Mouse (Mus musculus) CD4-positive naive resting alpha-beta T cell, adult 57 days (primary cell): ENCODE data around the gene Gm13696. TPM values are rescaled to one million over a fixed set of nuclear protein-coding genes. Genes with fewer than 3 reads are reported as not detected.

Experiments
- total RNA-seq: library from RNA; stranded (reverse); gene quantifications from one replicate; pipeline ENCODE4 v1.2.4, GENCODE M21; 2023

Gm13696 gene
- 3.6 TPM for total RNA-seq

DNA sequence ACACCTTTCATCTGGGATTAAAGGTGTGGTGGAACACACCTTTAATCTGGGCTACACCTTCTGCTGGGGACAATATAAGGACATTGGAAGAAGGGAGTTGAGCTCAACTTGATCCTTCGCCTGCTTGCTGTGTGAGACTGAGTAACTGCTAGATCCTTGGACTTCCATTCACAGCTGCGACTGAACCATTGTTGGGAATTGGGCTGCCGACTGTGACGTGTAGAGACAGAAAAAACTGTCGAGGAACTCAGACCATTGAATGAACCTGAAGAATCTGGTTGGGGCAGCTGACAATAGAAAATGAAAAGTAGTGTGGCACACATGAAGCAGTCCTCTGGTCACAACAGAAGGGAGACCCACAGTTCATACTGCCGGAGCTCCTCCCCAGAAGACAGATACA is at the start of gene Gm13696:
Gene Gm13696, plus strand, starts transcription at position 301 of the 400 bp plus-strand sequence.

DNA sequence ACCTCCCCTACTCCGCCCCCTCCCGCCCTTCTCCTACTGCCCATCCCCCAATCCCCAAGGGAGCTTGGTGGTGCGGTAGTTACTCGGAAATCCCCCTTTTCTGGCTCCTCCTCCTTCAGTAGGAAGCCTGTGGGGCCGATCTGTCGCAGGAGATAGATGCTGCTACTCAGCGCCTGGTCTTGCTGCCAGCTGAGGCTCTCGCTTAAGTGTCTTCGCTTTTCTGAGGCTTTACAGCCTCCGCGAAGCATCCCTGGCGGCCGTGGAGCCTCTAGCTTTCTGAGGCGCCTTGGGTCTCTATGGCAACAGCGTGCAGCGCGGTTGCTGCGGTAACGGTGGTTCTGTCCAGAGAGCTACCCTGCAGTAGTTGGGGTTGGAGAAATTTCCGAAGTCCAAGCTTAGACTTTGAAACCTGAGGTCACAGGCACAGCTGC is 32.0 kb upstream of the Gm13696 start, which contains the start of gene Zswim2:
Gene Zswim2, minus strand, starts transcription at position 298 of the 431 bp plus-strand sequence.

DNA sequence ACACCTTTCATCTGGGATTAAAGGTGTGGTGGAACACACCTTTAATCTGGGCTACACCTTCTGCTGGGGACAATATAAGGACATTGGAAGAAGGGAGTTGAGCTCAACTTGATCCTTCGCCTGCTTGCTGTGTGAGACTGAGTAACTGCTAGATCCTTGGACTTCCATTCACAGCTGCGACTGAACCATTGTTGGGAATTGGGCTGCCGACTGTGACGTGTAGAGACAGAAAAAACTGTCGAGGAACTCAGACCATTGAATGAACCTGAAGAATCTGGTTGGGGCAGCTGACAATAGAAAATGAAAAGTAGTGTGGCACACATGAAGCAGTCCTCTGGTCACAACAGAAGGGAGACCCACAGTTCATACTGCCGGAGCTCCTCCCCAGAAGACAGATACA is 17.5 kb upstream of the Gm13696 start, which contains the start of gene Gm13698:
Gene Gm13698, plus strand, starts transcription at position 301 of the 400 bp plus-strand sequence.

DNA sequence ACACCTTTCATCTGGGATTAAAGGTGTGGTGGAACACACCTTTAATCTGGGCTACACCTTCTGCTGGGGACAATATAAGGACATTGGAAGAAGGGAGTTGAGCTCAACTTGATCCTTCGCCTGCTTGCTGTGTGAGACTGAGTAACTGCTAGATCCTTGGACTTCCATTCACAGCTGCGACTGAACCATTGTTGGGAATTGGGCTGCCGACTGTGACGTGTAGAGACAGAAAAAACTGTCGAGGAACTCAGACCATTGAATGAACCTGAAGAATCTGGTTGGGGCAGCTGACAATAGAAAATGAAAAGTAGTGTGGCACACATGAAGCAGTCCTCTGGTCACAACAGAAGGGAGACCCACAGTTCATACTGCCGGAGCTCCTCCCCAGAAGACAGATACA is 11.7 kb upstream of the Gm13696 start, which contains the start of gene Gm13693:
Gene Gm13693, plus strand, starts transcription at position 301 of the 400 bp plus-strand sequence.

DNA sequence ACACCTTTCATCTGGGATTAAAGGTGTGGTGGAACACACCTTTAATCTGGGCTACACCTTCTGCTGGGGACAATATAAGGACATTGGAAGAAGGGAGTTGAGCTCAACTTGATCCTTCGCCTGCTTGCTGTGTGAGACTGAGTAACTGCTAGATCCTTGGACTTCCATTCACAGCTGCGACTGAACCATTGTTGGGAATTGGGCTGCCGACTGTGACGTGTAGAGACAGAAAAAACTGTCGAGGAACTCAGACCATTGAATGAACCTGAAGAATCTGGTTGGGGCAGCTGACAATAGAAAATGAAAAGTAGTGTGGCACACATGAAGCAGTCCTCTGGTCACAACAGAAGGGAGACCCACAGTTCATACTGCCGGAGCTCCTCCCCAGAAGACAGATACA is 5.9 kb upstream of the Gm13696 start, which contains the start of gene Gm13695:
Gene Gm13695, plus strand, starts transcription at position 301 of the 400 bp plus-strand sequence.

DNA sequence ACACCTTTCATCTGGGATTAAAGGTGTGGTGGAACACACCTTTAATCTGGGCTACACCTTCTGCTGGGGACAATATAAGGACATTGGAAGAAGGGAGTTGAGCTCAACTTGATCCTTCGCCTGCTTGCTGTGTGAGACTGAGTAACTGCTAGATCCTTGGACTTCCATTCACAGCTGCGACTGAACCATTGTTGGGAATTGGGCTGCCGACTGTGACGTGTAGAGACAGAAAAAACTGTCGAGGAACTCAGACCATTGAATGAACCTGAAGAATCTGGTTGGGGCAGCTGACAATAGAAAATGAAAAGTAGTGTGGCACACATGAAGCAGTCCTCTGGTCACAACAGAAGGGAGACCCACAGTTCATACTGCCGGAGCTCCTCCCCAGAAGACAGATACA is 5.7 kb downstream of the Gm13696 start, which contains the start of gene Gm13694:
Gene Gm13694, plus strand, starts transcription at position 301 of the 400 bp plus-strand sequence.

DNA sequence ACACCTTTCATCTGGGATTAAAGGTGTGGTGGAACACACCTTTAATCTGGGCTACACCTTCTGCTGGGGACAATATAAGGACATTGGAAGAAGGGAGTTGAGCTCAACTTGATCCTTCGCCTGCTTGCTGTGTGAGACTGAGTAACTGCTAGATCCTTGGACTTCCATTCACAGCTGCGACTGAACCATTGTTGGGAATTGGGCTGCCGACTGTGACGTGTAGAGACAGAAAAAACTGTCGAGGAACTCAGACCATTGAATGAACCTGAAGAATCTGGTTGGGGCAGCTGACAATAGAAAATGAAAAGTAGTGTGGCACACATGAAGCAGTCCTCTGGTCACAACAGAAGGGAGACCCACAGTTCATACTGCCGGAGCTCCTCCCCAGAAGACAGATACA is 11.5 kb downstream of the Gm13696 start, which contains the start of gene Gm13697:
Gene Gm13697, plus strand, starts transcription at position 301 of the 400 bp plus-strand sequence.

DNA sequence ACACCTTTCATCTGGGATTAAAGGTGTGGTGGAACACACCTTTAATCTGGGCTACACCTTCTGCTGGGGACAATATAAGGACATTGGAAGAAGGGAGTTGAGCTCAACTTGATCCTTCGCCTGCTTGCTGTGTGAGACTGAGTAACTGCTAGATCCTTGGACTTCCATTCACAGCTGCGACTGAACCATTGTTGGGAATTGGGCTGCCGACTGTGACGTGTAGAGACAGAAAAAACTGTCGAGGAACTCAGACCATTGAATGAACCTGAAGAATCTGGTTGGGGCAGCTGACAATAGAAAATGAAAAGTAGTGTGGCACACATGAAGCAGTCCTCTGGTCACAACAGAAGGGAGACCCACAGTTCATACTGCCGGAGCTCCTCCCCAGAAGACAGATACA is 17.3 kb downstream of the Gm13696 start, which contains the start of gene Gm13691:
Gene Gm13691, plus strand, starts transcription at position 301 of the 400 bp plus-strand sequence.

Other genes with a start within 250 kb of the Gm13696 start
- gene Itgav, start 248.7 kb upstream of the Gm13696 start, total RNA-seq = 35.8 TPM
- 1.6 TPM for gene Fam171b, start 160.5 kb upstream of the Gm13696 start, total RNA-seq
- not detected for gene Zswim2, start 31.9 kb upstream of the Gm13696 start, total RNA-seq
- gene Gm13698, start 17.4 kb upstream of the Gm13696 start, total RNA-seq = 3.6 TPM
- 3.6 TPM for gene Gm13693, start 11.6 kb upstream of the Gm13696 start, total RNA-seq
- not detected for gene Gm13695, start 5.8 kb upstream of the Gm13696 start, total RNA-seq
- gene Gm13694, start 5.8 kb downstream of the Gm13696 start, total RNA-seq = 3.6 TPM
- 3.6 TPM for gene Gm13697, start 11.6 kb downstream of the Gm13696 start, total RNA-seq
- gene Gm13691, start 17.4 kb downstream of the Gm13696 start, total RNA-seq = 3.6 TPM